Mouse (Mus musculus) intestine, embryonic 14.5 days (tissue): ENCODE data around the gene Dock9. TPM values are rescaled to one million over a fixed set of nuclear protein-coding genes. Genes with fewer than 3 reads are reported as not detected.
A peak's percentile ranks its signal among the peaks of the same experiment; 100 is the strongest.

ENCODE experiments used
- ATAC-seq: fragments of 200-750 bp; cut with Nextera tagmentation; replicated peaks from 2 replicates; pipeline ENCODE4 v1.8.0; 2017; ENCODE audit warnings: low read depth, moderate number of reproducible peaks, moderate TSS enrichment, moderate library complexity; ENCODE audit not compliant: low FRiP score, low TSS enrichment
- DNase-seq: peaks from one replicate; pipeline ENCODE4 v3.0.0-alpha.2; 2018; ENCODE audit warnings: low spot score
- H3K27ac ChIP-seq: fragments of 300-500 bp; sonication (generic); 2 replicates; pipeline ENCODE4 v1.5.1; 2014; ENCODE audit warnings: low read depth, mild to moderate bottlenecking, control low read depth
- H3K27me3 ChIP-seq: fragments of 300-500 bp; sonication (generic); replicated peaks from 2 replicates; pipeline ENCODE4 v1.6.1; 2014; ENCODE audit warnings: low read length, control low read depth; ENCODE audit not compliant: control insufficient read depth, insufficient read depth
- H3K36me3 ChIP-seq: fragments of 300-500 bp; sonication (generic); 2 replicates; pipeline ENCODE4 v1.6.1; 2014; ENCODE audit warnings: low read length, control low read depth; ENCODE audit not compliant: control insufficient read depth, insufficient read depth
- H3K4me1 ChIP-seq: fragments of 300-500 bp; sonication (generic); replicated peaks from 2 replicates; pipeline ENCODE4 v1.6.1; 2014; ENCODE audit warnings: low read length, control low read depth, mixed read lengths; ENCODE audit not compliant: control insufficient read depth, insufficient read depth
- H3K4me2 ChIP-seq: fragments of 300-500 bp; sonication (generic); 2 replicates; pipeline ENCODE4 v1.6.1; 2014; ENCODE audit warnings: low read length
- H3K4me3 ChIP-seq: fragments of 300-500 bp; sonication (generic); 2 replicates; pipeline ENCODE4 v1.5.1; 2014; ENCODE audit warnings: low read depth, low read length, control low read depth, mixed read lengths
- H3K9ac ChIP-seq: fragments of 300-500 bp; sonication (generic); 2 replicates; pipeline ENCODE4 v1.6.1; 2014; ENCODE audit warnings: mild to moderate bottlenecking, low read length
- H3K9me3 ChIP-seq: fragments of 300-500 bp; sonication (generic); 2 replicates; pipeline ENCODE4 v1.6.1; 2016; ENCODE audit warnings: low read length, control low read depth; ENCODE audit not compliant: control insufficient read depth
- WGBS: fragments of 180-500 bp; shearing (Covaris S2); extraction: QIAGEN DNeasy Blood & Tissue Kit; methylation state at CpG from one replicate; pipeline ENCODE4 v1.1.7; 2014; 5-methylcytosine and 5-hydroxymethylcytosine counted together
- polyA plus RNA-seq: library from polyadenylated mRNA; unstranded; fragments of >200 nt; fragmentation: Nextera tagmentation; extraction: Ambion mirVana; gene quantifications from 2 replicates; pipeline ENCODE4 v1.2.1, GENCODE M21; 2014

The Dock9 gene
- polyA plus RNA-seq, 1 experiment from 2014 or later = 34.8 TPM

DNA sequence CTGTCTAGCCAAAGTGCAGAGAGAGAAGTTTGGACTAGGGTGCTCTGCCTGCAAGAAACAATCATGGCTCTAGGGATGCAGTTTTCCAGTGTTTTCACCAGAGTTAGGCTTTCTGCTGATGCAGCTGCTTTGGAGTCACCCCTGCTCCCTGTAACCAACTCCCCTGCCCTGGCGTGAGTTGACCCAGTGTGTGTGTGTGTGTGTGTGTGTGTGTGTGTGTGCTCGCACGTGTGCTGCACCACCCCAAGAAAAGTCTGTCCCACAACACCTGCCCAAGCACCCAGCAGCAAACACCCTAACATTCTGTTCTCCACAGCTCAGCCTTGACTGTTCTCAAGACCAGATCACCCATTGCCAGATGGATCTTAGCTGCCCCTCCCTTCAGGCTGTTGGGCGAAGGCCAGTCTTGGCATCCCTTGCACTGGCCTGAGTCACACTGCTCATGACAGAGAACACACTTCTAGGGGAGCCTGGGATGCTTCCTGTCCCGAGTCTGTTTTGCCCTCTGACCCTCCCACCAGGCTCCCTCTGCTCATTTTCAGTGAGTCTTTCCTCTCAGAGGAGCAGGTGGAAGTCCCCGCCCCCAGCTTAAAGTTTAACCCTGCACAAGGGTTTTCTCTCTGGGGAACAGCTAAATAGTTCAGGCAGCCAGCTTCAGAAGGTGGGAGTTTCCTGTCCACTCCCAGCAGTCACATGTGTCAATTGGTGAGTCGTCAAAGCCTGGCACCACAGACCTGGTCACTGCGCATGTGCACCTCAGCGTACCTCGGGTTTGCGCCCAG lies 26.9 kb upstream of the Dock9 start:
- no peaks in the 10 kb centered on the region for H3K36me3 ChIP-seq
- H3K4me3 ChIP-seq = no peak overlapping the region
- H3K9me3 ChIP-seq = peaks cover 2% of the 10 kb centered on the region; the same call in 1 of the 2 replicates
- ATAC-seq (peak; percentile 83), DNase-seq (peak; percentile 64)
- WGBS = 50% methylated on average over 11 of the region's 11 CpGs
- H3K4me2 ChIP-seq = no peak overlapping the region
- no peak overlapping the region for H3K27ac ChIP-seq
- H3K27me3 ChIP-seq = no peaks in the 10 kb centered on the region
- H3K4me1 ChIP-seq = peaks cover 12% of the 10 kb centered on the region
- H3K9ac ChIP-seq = no peak overlapping the region

DNA sequence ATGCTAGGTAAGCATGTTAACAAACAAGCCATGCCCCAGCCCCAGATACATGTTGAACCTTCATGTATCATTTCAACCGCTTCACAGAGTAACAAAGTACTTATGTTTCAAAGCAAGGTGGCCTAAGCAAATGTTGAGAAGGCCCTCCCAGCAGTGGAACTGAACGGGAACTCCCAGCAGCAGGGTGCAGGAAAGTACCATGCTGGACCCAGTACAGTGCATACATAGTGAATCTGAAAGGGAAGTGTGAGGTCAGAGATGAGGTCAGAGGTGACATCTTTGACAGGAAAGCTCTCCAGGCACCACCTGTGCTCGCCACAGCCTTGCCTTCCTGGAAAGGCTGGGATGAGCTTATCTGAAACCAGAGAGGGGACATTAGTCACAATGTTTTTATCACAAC lies 25.4 kb upstream of the Dock9 start:
- Histone ChIP-seq H3K4me1 (peaks cover 12% of the 10 kb centered on the region), H3K27ac (no peak overlapping the region), H3K27me3 (no peaks in the 10 kb centered on the region), H3K4me2 (no peak overlapping the region), H3K9ac (no peak overlapping the region), H3K9me3 (no peaks in the 10 kb centered on the region), H3K4me3 (no peak overlapping the region), H3K36me3 (no peaks in the 10 kb centered on the region)
- ATAC-seq (no peak), DNase-seq (no peak)
- 73% methylated on average over 3 of the region's 3 CpGs for WGBS

DNA sequence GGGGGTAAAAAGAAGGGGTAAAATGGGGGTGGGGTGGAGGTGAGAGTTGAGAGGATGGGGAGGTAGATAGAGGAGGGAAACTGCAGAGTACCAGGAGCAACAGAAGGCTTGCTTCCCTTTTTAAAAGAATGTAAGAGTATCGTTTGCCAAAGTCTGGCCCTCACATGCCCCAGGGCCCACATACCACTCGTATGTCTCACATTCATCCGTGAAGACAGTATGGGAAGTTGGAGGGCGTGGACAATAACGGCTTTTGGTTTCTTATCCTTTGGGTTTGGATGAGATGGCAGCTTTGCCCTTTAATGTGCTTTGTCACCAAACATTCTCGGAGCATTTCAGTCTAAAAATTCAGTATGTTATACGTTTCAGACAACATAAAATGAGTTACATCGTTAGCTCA lies 24.9 kb upstream of the Dock9 start:
- Histone ChIP-seq H3K4me1 (peaks cover 12% of the 10 kb centered on the region), H3K4me2 (no peak overlapping the region), H3K4me3 (no peak overlapping the region), H3K27ac (no peak overlapping the region), H3K36me3 (no peaks in the 10 kb centered on the region), H3K27me3 (no peaks in the 10 kb centered on the region), H3K9ac (no peak overlapping the region), H3K9me3 (no peaks in the 10 kb centered on the region)
- 85% methylated on average over 8 of the region's 8 CpGs for WGBS
- DNase-seq (no peak), ATAC-seq (no peak)

DNA sequence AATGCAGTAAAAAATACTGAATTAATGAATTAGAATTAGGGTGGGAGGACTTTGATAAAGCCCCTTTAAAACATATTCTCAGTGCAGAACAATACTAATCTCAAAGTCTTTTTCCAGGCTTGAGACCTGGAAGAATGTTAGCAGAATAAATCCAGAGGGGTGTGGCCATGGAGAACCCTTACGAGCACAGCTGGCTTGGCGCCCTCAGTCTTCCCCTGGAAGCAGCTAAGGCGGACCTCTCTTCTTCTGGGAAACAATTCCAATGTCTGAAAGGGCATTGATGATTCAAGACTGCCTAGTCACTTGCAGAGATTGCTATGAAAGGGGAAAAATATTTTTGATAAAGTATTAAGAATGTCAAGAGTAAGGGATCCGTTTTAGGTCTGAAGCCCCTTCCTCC lies 9.2 kb upstream of the Dock9 start:
- ATAC-seq (no peak), DNase-seq (no peak)
- no peaks in the 10 kb centered on the region for H3K27me3 ChIP-seq
- no peaks in the 10 kb centered on the region for H3K36me3 ChIP-seq
- no peak overlapping the region for H3K27ac ChIP-seq
- 67% methylated on average over 4 of the region's 4 CpGs for WGBS
- no peak overlapping the region for H3K9ac ChIP-seq
- no peaks in the 10 kb centered on the region for H3K4me1 ChIP-seq
- H3K9me3 ChIP-seq = peaks cover 5% of the 10 kb centered on the region; the same call in 1 of the 2 replicates
- no peak overlapping the region for H3K4me2 ChIP-seq
- H3K4me3 ChIP-seq = no peak overlapping the region

DNA sequence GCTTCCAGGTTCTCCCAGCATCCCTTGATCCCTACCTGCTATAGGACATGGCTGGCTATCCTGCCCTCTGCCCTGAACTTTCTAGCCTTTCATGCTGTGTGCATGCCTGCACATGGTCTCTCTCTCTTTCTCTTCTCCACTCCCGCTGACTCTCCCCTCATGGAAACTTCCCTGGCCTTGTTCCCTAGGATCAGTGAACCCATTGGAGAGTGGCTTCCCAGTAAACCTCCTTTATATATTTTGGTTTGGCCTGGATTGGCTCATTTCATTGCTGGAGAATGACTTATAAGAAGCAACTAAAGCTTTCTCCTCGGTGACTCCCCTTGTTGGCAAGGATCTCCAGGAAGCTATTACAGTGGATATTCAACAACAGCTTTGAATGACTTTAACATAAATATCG lies 8.7 kb upstream of the Dock9 start:
- DNase-seq (no peak), ATAC-seq (no peak)
- Histone ChIP-seq H3K9ac (no peak overlapping the region), H3K4me2 (no peak overlapping the region), H3K36me3 (no peaks in the 10 kb centered on the region), H3K27me3 (no peaks in the 10 kb centered on the region), H3K4me3 (no peak overlapping the region), H3K27ac (no peak overlapping the region), H3K4me1 (no peaks in the 10 kb centered on the region), H3K9me3 (peaks cover 5% of the 10 kb centered on the region; the same call in 1 of the 2 replicates)
- 64% methylated on average over 3 of the region's 3 CpGs for WGBS

DNA sequence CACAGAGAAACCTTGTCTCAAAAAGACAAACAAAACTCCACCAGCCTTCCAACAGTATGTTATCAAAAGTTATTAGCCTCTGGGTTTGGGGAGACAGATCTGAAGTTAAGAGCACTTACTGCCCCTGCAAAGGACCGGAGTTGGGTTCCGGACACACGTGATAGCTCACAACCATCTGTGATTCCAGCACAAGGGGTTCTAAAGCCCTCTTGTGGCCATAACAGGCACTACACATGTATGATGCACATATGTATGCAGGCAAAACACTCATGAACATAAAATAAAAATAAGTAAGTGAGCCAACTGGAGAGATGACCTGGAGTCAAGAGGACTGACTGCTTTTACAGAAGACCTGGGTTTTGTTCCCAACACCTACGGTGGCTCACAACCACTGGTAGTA lies 6.8 kb upstream of the Dock9 start:
- H3K9ac ChIP-seq = no peak overlapping the region
- no peaks in the 10 kb centered on the region for H3K36me3 ChIP-seq
- H3K4me2 ChIP-seq = no peak overlapping the region
- 90% methylated on average over 4 of the region's 4 CpGs for WGBS
- ATAC-seq (no peak), DNase-seq (no peak)
- no peak overlapping the region for H3K4me3 ChIP-seq
- no peaks in the 10 kb centered on the region for H3K9me3 ChIP-seq
- H3K27ac ChIP-seq = no peak overlapping the region
- H3K27me3 ChIP-seq = no peaks in the 10 kb centered on the region
- H3K4me1 ChIP-seq = no peaks in the 10 kb centered on the region; the same call in 1 of the 2 replicates

DNA sequence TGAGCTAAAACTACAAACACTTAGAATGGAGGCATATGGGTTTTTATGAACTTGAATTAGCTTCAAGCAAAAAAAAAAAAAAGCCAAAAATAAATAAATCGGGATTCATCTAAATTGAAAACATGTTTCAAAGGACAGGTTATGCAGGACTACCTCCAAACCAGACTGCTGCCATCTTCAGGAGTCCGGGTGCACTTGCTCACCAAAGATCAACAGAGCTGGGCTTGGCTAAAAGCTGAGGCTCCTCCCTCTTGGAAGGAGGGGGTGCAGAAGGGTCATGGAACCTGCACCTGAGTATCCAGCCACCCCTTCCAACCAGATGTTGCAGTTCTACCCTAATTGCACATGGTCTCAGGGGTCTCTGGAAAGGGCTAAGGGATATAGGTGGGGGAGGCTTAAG lies 3.3 kb upstream of the Dock9 start:
- 22% methylated on average over 2 of the region's 2 CpGs for WGBS
- no peak for DNase-seq
- H3K4me2 ChIP-seq = no peak overlapping the region
- H3K27me3 ChIP-seq = no peaks in the 10 kb centered on the region
- H3K36me3 ChIP-seq = no peaks in the 10 kb centered on the region
- H3K27ac ChIP-seq = no peak overlapping the region
- no peak overlapping the region for H3K9ac ChIP-seq
- H3K9me3 ChIP-seq = no peaks in the 10 kb centered on the region
- no peak for ATAC-seq
- H3K4me3 ChIP-seq = no peak overlapping the region
- no peaks in the 10 kb centered on the region; the same call in 1 of the 2 replicates for H3K4me1 ChIP-seq

DNA sequence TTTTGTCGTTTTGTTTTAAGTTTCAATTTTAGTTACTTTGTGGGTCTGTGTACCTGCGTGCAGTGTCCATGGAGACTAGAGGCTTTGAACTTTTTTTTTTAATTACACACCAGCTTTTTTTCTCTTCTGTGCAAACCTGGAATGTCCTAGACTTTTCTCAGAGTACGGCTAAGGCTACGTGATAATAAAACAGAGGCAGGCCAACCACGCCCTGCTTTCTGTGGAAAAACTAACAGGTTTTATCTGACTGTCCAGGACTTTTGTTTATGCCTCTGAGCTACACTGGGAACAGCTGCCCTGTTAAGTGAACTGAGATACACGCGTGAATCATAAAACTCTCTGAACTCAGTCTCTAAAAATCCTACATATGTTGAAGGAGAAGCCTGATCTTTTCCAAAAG lies 1.5 kb upstream of the Dock9 start:
- ATAC-seq = no peak

DNA sequence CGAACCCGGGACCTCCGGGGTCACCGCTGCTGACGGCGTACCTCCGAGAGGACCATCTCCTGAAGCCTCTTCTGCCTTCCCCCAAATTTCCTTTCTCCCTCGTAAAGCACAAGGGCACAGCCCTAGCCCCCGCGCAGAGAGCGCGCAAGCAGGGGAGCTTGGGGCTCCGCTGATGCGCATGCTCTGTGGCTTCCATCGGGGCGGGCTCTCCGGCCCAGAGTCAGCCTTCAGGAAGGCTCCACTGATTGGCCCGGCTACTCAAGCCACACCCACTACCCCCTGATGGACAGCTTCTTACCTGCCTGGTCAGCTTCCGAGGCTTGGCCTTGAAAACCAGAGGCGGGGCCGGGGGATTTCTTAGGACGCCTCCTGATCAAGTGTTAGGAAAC lies 768 bp upstream of the Dock9 start:
- under 1% methylated on average over 22 of the region's 22 CpGs for WGBS
- peak; percentile 92 for DNase-seq
- H3K9ac ChIP-seq = peak overlapping the region; percentile 72
- H3K4me2 ChIP-seq = peak overlapping the region; percentile 97
- no peaks in the 10 kb centered on the region for H3K9me3 ChIP-seq
- no peaks in the 10 kb centered on the region for H3K27me3 ChIP-seq
- H3K4me3 ChIP-seq = peak overlapping the region; percentile 73
- peak overlapping the region; percentile 87 for H3K27ac ChIP-seq
- ATAC-seq = peak; percentile 87
- peaks cover 3% of the 10 kb centered on the region; the same call in 1 of the 2 replicates for H3K4me1 ChIP-seq
- H3K36me3 ChIP-seq = no peaks in the 10 kb centered on the region

More for the DNA sequence above, 1.5 kb upstream of the Dock9 start:
- DNase-seq = no peak
- Histone ChIP-seq H3K27me3 (no peaks in the 10 kb centered on the region), H3K4me2 (peak overlapping the region; percentile 97), H3K9ac (no peak overlapping the region), H3K4me3 (peak overlapping the region; percentile 73; the same call in 1 of the 2 replicates), H3K27ac (peak overlapping the region; percentile 87; the same call in 1 of the 2 replicates), H3K4me1 (peaks cover 3% of the 10 kb centered on the region; the same call in 1 of the 2 replicates), H3K36me3 (no peaks in the 10 kb centered on the region), H3K9me3 (no peaks in the 10 kb centered on the region)
- WGBS = 36% methylated on average over 7 of the region's 7 CpGs
